Mouse (Mus musculus) hindbrain, embryonic 15.5 days (tissue): Measurements from ENCODE around the gene Adcy2. TPM values are rescaled to one million over a fixed set of nuclear protein-coding genes. Genes with fewer than 3 reads are reported as not detected.

ENCODE experiments used
- ATAC-seq: fragments of 200-750 bp; cut with Nextera tagmentation; 2 replicates; pipeline ENCODE4 v1.8.0; 2017; ENCODE audit warnings: low read depth, moderate number of reproducible peaks, moderate TSS enrichment; ENCODE audit not compliant: low FRiP score
- H3K27ac ChIP-seq: fragments of 300-500 bp; sonication (generic); replicated peaks from 2 replicates; pipeline ENCODE4 v1.5.1; 2015; ENCODE audit warnings: mild to moderate bottlenecking, inconsistent platforms
- H3K27me3 ChIP-seq: fragments of 300-500 bp; sonication (generic); 2 replicates; pipeline ENCODE4 v1.6.1; 2015; ENCODE audit warnings: control low read depth, inconsistent platforms
- H3K36me3 ChIP-seq: fragments of 300-500 bp; sonication (generic); 2 replicates; pipeline ENCODE4 v1.6.1; 2015; ENCODE audit warnings: control low read depth, inconsistent platforms
- H3K4me1 ChIP-seq: fragments of 300-500 bp; sonication (generic); replicated peaks from 2 replicates; pipeline ENCODE4 v1.6.1; 2015; ENCODE audit warnings: control low read depth, inconsistent platforms
- H3K4me2 ChIP-seq: fragments of 300-500 bp; sonication (generic); 2 replicates; pipeline ENCODE4 v1.6.1; 2015; ENCODE audit warnings: moderate library complexity, mild to moderate bottlenecking, inconsistent platforms
- H3K4me3 ChIP-seq: fragments of 300-500 bp; sonication (generic); 2 replicates; pipeline ENCODE4 v1.5.1; 2015; ENCODE audit warnings: mild to moderate bottlenecking, inconsistent platforms
- H3K9ac ChIP-seq: fragments of 300-500 bp; sonication (generic); 2 replicates; pipeline ENCODE4 v1.6.1; 2015; ENCODE audit warnings: inconsistent platforms
- H3K9me3 ChIP-seq: fragments of 300-500 bp; sonication (generic); 2 replicates; pipeline ENCODE4 v1.6.1; 2016; ENCODE audit warnings: control low read depth, inconsistent platforms
- WGBS: fragments of 180-500 bp; shearing (Covaris S2); methylation state at CpG from one replicate; pipeline ENCODE4 v1.1.7; 2015; 5-methylcytosine and 5-hydroxymethylcytosine counted together
- polyA plus RNA-seq: library from polyadenylated mRNA; unstranded; fragments of >200 nt; fragmentation: Nextera tagmentation; extraction: Ambion mirVana; gene quantifications from 2 replicates; pipeline ENCODE4 v1.2.1, GENCODE M21; 2015

The Adcy2 gene
- polyA plus RNA-seq, 1 experiment from 2014 or later = 14.6 TPM

DNA sequence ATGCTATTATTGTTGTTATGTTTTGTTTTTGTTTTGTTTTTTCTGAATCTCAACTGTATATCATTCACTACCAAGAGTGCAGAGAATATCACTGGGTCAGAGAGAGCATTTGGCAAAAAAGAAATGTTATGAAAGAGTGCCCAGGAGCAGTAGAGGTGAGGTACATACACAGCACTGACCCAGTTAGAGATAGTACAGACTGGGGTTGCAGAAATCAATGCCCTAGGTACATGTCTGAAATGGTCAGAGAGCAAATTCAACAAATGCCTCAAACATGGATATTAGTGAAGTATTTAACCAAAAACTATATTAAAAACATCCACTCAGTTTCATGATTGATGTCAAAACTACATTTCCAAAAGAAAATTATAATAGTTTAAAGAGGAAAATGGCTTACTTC is 286.7 kb downstream of the Adcy2 start:
- Histone ChIP-seq H3K4me3 (no peak overlapping the region), H3K4me2 (no peak overlapping the region), H3K9me3 (no peaks in the 10 kb centered on the region), H3K27me3 (no peaks in the 10 kb centered on the region), H3K36me3 (no peaks in the 10 kb centered on the region), H3K9ac (no peak overlapping the region), H3K4me1 (0 out of 2 replicates have a peak, but pooled peaks cover 3% of the 10 kb centered on the region), H3K27ac (no peak overlapping the region)
- ATAC-seq = no peak

DNA sequence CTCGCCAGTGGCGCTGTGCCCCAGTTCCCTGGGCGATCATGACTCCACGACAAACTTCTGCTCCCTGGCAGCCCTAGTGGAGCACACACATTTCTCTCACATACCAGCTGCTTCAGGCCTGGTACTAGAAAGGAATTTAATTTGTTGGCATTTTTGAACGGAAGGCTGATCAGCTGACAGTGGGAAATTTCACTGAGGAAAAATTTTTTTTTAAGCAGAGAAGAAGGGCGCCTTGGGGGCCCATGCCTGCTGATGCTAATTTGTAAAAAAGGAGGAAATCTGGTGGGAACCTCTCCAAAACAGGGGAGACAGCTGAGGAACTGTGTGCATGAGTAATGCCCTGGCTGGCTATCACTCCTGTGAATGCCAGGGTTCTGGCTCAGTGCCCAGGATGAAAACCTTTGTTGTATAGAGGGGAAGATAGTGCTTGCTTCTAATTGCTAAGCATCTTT is 292.0 kb downstream of the Adcy2 start:
- H3K4me1 ChIP-seq = 0 out of 2 replicates have a peak, but pooled peaks cover 9% of the 10 kb centered on the region
- H3K9me3 ChIP-seq = no peaks in the 10 kb centered on the region
- H3K36me3 ChIP-seq = no peaks in the 10 kb centered on the region
- no peak overlapping the region for H3K4me3 ChIP-seq
- H3K4me2 ChIP-seq = no peak overlapping the region
- H3K27ac ChIP-seq = peak overlapping the region; percentile 40; the same call in 1 of the 2 replicates
- WGBS = 44% methylated on average over 6 of the region's 6 CpGs
- no peak overlapping the region for H3K9ac ChIP-seq
- peak; percentile 94 for ATAC-seq
- H3K27me3 ChIP-seq = no peaks in the 10 kb centered on the region

DNA sequence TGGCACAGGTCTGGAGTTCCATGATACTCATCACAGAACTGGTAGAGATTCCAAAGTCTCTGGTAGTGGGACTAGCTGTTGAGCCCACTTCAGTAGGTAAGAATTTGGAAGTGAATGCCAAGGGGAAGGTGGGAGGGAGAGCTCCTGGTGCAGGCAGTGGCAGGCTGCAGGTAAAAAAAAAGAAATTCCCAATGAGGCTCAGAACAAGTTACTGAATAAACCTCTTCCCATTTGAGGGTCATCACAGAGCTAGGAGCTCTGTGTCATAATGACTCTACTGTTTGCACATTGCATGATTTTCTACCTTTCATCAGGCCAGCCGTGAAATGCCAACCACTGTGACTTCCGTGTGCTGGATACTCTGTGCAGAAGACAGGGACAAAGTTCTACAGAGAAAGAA is 314.4 kb downstream of the Adcy2 start:
- Histone ChIP-seq H3K27me3 (no peaks in the 10 kb centered on the region), H3K4me1 (no peaks in the 10 kb centered on the region), H3K9ac (no peak overlapping the region), H3K27ac (no peak overlapping the region), H3K9me3 (no peaks in the 10 kb centered on the region), H3K4me2 (no peak overlapping the region), H3K36me3 (no peaks in the 10 kb centered on the region), H3K4me3 (no peak overlapping the region)
- 97% methylated on average over 2 of the region's 2 CpGs for WGBS
- ATAC-seq = no peak

DNA sequence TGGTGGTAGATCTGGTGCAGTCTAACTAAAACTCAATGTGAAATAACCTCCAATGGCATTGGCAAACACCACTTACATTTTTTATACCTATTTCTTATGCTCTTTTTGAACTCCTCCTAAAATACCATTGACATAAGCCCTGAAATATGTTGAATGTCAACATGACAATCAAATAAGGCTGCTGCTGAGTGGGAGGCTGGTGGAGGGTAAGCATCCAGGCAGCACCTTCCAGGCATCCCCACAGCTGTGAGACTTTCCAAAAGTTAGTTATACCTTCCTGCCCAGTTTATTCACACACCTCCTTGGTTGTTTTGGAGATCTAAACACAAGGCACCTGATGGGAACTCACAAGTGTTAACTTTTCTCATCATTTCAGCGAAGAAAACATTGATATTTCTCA is 318.9 kb downstream of the Adcy2 start:
- no peaks in the 10 kb centered on the region for H3K27me3 ChIP-seq
- no peaks in the 10 kb centered on the region for H3K9me3 ChIP-seq
- H3K9ac ChIP-seq = no peak overlapping the region
- H3K36me3 ChIP-seq = no peaks in the 10 kb centered on the region
- H3K4me1 ChIP-seq = no peaks in the 10 kb centered on the region
- ATAC-seq = no peak
- H3K4me3 ChIP-seq = no peak overlapping the region
- 77% methylated on average over 1 of the region's 1 CpGs for WGBS
- H3K4me2 ChIP-seq = no peak overlapping the region
- no peak overlapping the region for H3K27ac ChIP-seq

- Histone ChIP-seq H3K4me2 (no peak overlapping the region), H3K4me1 (no peaks in the 10 kb centered on the region), H3K36me3 (no peaks in the 10 kb centered on the region), H3K27me3 (no peaks in the 10 kb centered on the region), H3K27ac (no peak overlapping the region), H3K9me3 (no peaks in the 10 kb centered on the region), H3K4me3 (no peak overlapping the region), H3K9ac (no peak overlapping the region)
- ATAC-seq = no peak
- 88% methylated on average over 1 of the region's 1 CpGs for WGBS
These were observed 356.6 kb downstream of the Adcy2 start for GRCm38 (mm10) chr13:68642786-68643185.

DNA sequence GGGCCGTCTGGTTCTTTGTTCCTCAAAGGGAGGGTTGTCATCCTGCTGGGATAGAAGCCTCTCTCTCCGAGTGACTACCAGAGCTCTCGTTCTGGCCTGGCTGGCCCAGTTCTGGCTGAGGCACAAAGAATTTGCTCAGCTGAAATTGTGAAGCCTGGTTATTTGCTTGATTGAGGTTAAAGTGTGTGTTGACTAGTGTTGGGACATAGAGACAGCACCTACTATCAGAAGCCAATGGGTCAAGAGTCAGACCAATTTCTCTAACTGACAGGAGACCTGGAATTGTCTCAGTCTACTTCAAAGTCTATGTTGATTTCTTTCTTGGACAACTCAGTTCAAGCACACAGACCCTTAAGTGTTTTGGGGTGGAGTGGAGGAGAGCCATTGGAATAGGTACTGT is 372.3 kb downstream of the Adcy2 start:
- Histone ChIP-seq H3K9me3 (no peaks in the 10 kb centered on the region), H3K4me2 (no peak overlapping the region), H3K4me3 (no peak overlapping the region), H3K27ac (no peak overlapping the region), H3K4me1 (no peaks in the 10 kb centered on the region), H3K27me3 (no peaks in the 10 kb centered on the region), H3K36me3 (no peaks in the 10 kb centered on the region), H3K9ac (no peak overlapping the region)
- 68% methylated on average over 3 of the region's 3 CpGs for WGBS
- ATAC-seq = no peak

GRCm38 (mm10) chr13:68622792-68623191 is 376.5 kb downstream of the Adcy2 start:
- no peaks in the 10 kb centered on the region for H3K9me3 ChIP-seq
- H3K9ac ChIP-seq = no peak overlapping the region
- no peak overlapping the region for H3K4me2 ChIP-seq
- H3K4me3 ChIP-seq = no peak overlapping the region
- no peaks in the 10 kb centered on the region for H3K4me1 ChIP-seq
- H3K27me3 ChIP-seq = no peaks in the 10 kb centered on the region
- peak; percentile 94 for ATAC-seq
- no peak overlapping the region for H3K27ac ChIP-seq
- no peaks in the 10 kb centered on the region for H3K36me3 ChIP-seq
- 59% methylated on average over 6 of the region's 6 CpGs for WGBS

GRCm38 (mm10) chr13:68607652-68608405 is 391.5 kb downstream of the Adcy2 start:
- peak overlapping the region; percentile 33 for H3K4me2 ChIP-seq
- 52% methylated on average over 21 of the region's 21 CpGs for WGBS
- H3K9me3 ChIP-seq = no peaks in the 10 kb centered on the region
- peaks cover 22% of the 10 kb centered on the region for H3K4me1 ChIP-seq
- peak overlapping the region; percentile 2; the same call in 1 of the 2 replicates for H3K4me3 ChIP-seq
- H3K36me3 ChIP-seq = no peaks in the 10 kb centered on the region
- ATAC-seq = peak; percentile 57
- 0 out of 2 replicates have a peak overlapping the region, but pooled peaks have one; percentile 9 for H3K27ac ChIP-seq
- no peak overlapping the region for H3K9ac ChIP-seq
- no peaks in the 10 kb centered on the region for H3K27me3 ChIP-seq

DNA sequence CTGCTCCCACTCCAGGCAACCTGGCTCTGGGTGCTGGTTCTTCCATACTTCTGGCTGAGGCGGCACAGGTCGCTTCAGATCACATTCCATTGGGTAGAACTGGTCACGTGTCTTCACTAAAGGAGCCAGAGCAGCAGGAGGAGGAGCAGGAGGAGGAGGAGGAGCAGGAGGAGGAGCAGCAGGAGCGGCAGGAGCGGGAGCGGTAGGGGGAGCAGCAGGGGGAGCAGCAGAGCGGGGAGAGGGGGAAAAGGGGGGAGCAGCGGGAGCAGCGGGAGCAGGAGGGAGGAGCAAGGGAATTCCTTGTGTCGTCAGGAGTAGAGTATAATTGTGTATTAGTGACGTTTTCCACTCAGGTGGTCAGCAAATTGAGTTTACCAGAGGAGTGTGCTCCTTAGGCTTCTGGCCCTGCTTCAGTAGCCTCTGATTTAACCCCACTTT is 393.6 kb downstream of the Adcy2 start:
- H3K4me3 ChIP-seq = peak overlapping the region; percentile 29
- no peaks in the 10 kb centered on the region for H3K27me3 ChIP-seq
- no peaks in the 10 kb centered on the region for H3K36me3 ChIP-seq
- no peak overlapping the region for H3K27ac ChIP-seq
- H3K9ac ChIP-seq = no peak overlapping the region
- peak; percentile 79 for ATAC-seq
- 6% methylated on average over 7 of the region's 11 CpGs for WGBS
- H3K4me2 ChIP-seq = peak overlapping the region; percentile 52
- peaks cover 33% of the 10 kb centered on the region for H3K4me1 ChIP-seq
- no peaks in the 10 kb centered on the region for H3K9me3 ChIP-seq

GRCm38 (mm10) chr13:68603085-68603484 is 396.3 kb downstream of the Adcy2 start:
- WGBS = 79% methylated on average over 6 of the region's 6 CpGs
- Histone ChIP-seq H3K4me3 (no peak overlapping the region), H3K9ac (no peak overlapping the region), H3K4me2 (no peak overlapping the region), H3K27me3 (no peaks in the 10 kb centered on the region), H3K9me3 (no peaks in the 10 kb centered on the region), H3K4me1 (peaks cover 32% of the 10 kb centered on the region), H3K27ac (no peak overlapping the region), H3K36me3 (no peaks in the 10 kb centered on the region)
- no peak for ATAC-seq

DNA sequence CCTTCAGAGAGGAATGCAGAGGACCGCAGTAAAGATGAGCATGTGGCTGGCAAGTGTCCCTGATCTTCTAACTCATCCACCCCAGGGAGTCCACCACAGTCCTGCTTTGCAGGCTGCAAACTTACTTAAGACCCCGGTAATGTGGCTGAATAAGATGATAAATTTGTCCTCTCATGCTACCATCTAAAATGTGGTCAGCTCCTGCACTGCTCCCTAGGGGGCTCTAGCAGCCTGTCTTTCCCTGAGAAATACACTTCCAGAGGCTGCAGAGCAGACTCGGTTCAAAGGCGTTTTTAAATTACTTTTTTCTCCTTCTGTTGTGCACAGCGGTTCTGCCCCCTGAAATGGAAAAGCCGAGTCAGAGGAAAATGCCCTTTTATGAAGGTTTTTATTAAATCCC is 398.2 kb downstream of the Adcy2 start:
- H3K9ac ChIP-seq = no peak overlapping the region
- no peak overlapping the region for H3K4me3 ChIP-seq
- H3K9me3 ChIP-seq = no peaks in the 10 kb centered on the region
- no peaks in the 10 kb centered on the region for H3K36me3 ChIP-seq
- H3K4me2 ChIP-seq = no peak overlapping the region
- peaks cover 27% of the 10 kb centered on the region for H3K4me1 ChIP-seq
- 16% methylated on average over 6 of the region's 6 CpGs for WGBS
- peak overlapping the region; percentile 56; the same call in 1 of the 2 replicates for H3K27ac ChIP-seq
- no peaks in the 10 kb centered on the region for H3K27me3 ChIP-seq
- peak; percentile 28 for ATAC-seq

DNA sequence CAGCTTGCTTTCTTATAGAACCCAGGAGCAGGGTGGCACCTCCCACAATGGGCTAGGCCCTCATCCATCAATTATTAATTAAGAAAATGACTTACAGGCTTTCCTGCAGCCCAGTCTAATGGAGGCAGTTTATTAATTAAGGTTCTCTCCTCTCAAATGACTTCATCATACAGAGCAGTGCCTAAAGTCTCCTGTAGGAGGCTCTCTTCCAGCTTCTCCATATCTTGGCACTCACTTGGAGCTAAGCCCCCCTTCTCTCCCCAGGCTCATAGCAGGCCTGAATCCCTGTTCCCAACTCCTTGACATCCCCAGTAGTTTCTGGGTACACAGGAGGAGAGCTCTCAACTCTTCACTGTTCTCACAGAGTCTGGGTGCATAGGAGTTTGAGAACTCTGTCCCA is 400.4 kb downstream of the Adcy2 start:
- Histone ChIP-seq H3K27me3 (no peaks in the 10 kb centered on the region), H3K4me2 (no peak overlapping the region), H3K9me3 (no peaks in the 10 kb centered on the region), H3K36me3 (no peaks in the 10 kb centered on the region), H3K4me1 (peaks cover 18% of the 10 kb centered on the region), H3K4me3 (no peak overlapping the region), H3K9ac (no peak overlapping the region), H3K27ac (no peak overlapping the region)
- ATAC-seq = no peak
